Mouse (Mus musculus) embryonic stem cell, embryonic (primary cell): ENCODE data around the gene Nckap1.

Experiments
- CTCF ChIA-PET, 4 experiments: fragments of 300-600 bp in 2 of 4; fragments of 350-600 bp in 2 of 4; sonication (Branson Sonifier 250); formaldehyde crosslinking; loops; one replicate each; lab custom pipeline; 2022; ENCODE audit warnings: inconsistent platforms in 2 of 4; lab: Charles Lee
- POLR2A ChIA-PET, 4 experiments: fragments of 300-600 bp in 2 of 4; fragments of 350-600 bp in 2 of 4; sonication (Branson Sonifier 250); formaldehyde crosslinking; loops; one replicate each; lab custom pipeline; 2022; ENCODE audit warnings: antibody characterized with exemption in 4 of 4, inconsistent platforms in 1 of 4; lab: Charles Lee

The Nckap1 gene

DNA sequence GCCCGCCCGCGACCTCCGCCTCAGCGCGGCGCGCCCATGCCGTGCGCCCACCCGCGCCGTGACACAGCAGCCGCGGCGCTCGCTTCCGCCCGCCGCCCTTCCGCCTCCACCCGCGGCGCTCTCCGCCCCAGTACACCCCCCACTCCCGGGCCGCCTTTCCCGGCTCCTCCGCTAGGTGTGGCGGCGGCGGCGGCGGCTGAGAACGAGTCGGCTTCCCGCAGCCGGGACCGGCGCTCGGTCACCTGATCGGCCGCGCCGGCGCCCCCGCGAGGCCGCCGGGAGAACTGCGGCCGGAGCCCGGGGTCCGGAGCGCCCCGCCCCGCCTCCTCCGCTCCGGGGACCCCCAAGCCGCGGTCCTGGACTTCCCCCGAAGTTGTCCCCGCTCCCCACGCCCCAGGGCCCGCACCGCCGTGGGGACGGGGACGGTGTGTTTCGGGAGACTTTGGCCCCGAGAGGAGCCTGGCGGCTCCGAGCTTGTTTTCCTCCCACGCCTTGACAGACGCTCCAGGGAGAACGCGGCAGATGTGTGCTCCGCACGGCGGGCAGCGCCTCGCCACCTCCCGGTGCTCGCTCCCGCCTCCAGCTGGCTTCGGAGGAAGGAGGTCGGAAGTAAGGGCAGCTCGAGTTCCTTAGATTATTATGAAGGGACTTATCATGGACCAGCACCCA, at the start of gene Nckap1:
Gene Nckap1, minus strand, starts transcription at position 338 of the 669 bp plus-strand sequence.
- POLR2A ChIA-PET, result interaction anchor here in 3 of 4 experiments (0.6 to 2.5 kb wide), 15 partner anchors 8 to 71 kb away, joined by 3 to 11 read pairs (median 4); partner anchors contain the start of genes Dusp19 (in 1 of the 3) and Nup35 (in 1 of the 3)
- CTCF ChIA-PET, result interaction anchor here in 2 of 4 experiments (0.6 to 1.3 kb wide), 5 partner anchors 11 to 36 kb away, joined by 3 to 4 read pairs (median 3); partner anchors contain the start of genes Dusp19 (in 2 of the 2) and Nup35 (in 2 of the 2)

DNA sequence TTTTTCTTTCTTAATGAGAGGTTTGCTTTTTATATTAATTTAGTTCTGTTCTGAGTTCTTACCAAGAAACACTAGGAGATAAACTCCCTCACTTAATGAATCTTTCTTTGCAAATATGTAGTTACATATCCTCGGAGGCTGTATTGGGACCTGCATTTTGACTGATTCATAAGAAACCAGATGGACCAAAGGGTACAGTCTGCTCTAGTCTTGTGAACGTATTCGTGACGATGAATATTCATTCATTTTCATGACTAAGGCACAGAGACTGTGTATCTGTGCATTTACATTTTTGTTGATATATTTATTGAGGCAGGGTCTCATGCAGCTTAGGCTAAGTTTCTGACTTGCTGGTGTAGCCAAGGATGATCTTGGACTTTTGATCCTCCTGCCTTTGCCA, 43.3 kb upstream of the Nckap1 start:
- CTCF ChIA-PET, result no interaction called here
- POLR2A ChIA-PET, result no interaction called here

DNA sequence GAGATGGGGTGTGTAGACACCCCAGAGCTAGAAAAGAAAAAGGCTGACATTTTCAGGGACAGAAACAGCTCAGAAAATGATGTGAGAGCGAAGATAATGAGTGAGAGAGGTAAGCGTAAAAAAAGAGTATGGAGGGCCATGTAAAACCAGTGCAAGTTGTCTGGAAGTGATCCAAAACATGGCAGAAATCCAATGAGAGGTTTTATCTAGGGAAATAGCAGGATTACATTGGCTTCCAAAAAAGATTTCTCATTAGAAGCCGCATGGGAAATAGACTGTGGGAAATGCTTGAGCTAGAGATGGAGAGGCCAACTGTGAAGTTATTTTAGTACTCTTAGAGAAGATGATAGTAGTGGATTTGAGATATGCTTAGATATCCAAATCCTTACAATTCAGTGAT, 40.7 kb upstream of the Nckap1 start:
- ChIA-PET POLR2A (interaction anchor here in 1 of 4 experiments (1.7 kb wide), 1 partner anchor 10 kb away, joined by 4 read pairs; no protein-coding TSS in a partner anchor), CTCF (no interaction called here)

DNA sequence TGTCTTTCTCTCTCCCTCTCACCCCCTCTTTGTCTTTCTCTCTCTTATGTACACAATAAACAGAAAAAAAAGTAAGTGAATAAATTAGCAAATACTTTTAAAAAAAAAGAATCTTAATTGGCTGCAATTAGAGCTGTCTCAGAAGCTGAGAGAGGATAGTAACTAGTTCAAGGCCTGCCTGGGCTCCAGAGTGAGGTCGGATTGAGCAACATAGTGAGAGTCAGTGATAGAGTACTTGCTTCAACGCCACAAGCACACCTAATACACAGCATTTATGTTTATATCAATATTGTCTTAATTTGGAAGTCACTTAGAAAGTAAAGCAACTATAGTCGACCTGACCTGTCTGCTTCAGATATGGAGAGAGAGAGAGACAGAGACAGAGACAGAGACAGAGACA, 37.8 kb upstream of the Nckap1 start:
- POLR2A ChIA-PET, result interaction anchor here in 1 of 4 experiments (0.7 kb wide), 1 partner anchor 38 kb away, joined by 4 read pairs; no protein-coding TSS in a partner anchor
- CTCF ChIA-PET, result no interaction called here

DNA sequence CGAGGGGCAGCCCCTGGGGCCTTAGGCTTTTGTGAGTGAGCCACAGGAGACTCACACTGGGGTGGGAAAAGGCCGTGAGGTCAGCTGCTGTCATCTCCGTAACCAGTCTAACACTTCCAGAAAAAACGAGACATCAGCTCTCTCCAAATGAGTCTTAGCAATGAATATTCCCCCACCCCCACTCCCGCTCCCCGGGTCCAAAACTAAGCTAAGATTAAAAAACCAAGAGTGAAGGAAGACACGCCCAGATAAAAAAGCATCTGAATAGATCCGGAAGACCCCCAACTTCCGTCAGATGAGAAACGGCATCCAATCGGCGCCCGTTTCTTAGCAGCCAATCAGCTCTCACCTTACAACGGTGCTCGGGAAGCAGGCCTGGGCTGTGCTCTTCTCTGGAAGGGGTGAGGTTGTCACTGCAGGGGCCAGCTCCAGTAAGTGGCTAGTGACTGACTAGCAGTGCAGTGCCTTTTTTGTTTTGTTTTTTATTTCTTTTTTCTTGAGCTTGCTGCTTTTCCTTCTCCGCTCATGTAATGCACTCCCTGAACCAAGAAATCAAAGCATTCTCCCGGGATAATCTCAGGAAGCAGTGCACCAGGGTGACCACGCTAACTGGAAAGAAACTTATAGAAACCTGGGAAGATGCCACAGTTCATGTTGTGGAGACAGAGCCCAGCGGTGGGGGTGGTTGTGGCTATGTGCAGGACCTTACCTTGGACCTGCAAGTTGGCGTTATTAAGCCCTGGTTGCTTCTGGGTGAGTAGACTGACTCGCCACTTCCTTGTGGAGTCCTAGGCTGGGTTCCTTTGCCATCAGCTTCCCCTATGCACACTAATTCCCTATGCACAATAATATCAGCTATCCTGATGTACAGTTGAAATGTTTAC, 35.9 kb upstream of the Nckap1 start, which contains the start of the genes Dusp19 and Nup35:
Gene Dusp19, plus strand, starts transcription at position 192 of the 884 bp plus-strand sequence.
Gene Nup35, plus strand, starts transcription at position 383 of the 884 bp plus-strand sequence.
- ChIA-PET CTCF (interaction anchor here in 2 of 4 experiments (0.7 to 1.1 kb wide), 4 partner anchors 16 to 80 kb away, joined by 3 to 4 read pairs (median 4); partner anchors contain the start of gene Nckap1 (in 2 of the 2)), POLR2A (interaction anchor here (0.5 to 1.9 kb wide), 32 partner anchors 9 to 1979 kb away, joined by 3 to 11 read pairs (median 4); partner anchors contain the start of genes Cerkl (in 1 of the 4) and Nckap1 (in 1 of the 4))

DNA sequence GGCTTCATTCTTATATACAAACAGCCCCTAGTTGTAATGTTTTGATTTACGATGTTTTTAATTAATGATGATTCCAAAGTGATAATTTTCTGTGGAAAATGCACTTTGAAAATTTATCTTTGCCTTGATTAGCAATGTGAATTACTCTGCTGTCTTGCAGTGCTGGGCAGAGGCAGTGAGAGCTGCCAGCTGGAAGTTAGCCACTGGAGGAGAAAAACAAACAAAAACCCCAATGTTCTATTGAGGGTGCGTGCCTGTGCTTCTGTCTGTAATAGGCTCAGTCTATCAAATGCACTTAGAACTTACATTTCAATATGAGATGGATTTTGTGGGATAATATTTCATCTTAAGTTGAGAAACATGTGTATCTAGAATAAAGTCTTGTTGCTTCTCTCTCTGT, 31.6 kb upstream of the Nckap1 start:
- POLR2A ChIA-PET, result no interaction called here
- CTCF ChIA-PET, result no interaction called here

DNA sequence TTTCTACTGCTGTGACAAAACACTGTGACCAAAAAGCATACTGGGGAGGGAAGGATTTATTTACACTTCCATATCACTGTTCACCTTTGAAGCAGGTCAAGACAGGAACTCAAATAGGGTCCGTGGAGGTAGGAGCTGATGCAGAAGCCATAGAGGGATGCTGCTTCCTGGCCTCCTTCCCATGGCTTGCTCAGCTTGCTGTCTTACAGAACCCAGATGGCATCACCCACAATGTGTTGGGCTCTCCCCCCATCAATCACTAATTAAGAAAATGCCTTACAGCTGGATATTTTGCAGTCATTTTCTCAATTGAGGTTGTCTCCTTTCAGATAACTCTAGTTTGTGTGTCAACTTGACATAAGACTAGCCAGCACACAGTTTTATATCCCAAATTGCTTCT, 31.1 kb upstream of the Nckap1 start:
- ChIA-PET POLR2A (no interaction called here), CTCF (no interaction called here)

DNA sequence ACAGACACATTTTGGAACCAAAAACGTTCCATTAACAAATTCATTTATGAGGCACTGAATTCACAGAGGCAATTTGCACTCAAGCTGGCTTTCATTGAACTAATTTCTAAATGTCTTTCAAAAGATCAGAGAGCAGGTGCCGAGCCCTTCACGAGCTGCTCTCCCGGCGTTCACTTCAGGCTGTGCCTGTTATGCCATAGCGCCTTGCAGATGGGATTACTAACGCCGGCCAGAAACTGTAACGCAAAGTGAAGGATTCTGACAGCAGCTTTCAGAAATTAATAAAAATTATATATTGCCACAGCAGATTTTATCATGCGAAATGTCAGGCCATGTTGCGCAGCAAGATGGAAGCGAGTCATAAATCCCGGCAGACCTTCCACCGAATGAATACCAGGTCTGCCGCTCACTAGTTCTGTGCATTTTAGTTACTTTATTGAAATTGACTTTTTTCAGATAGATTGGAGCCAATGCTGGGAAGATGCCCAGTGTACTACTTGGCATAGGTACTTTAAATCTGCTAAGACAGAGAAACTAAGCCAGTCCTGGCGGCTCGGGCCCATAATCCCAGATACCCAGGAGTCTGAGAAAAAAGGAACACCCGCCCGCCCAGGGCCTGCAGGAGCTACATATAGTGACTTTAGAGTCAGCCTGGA, 22.7 kb upstream of the Nckap1 start:
- POLR2A ChIA-PET, result interaction anchor here (0.6 to 2.9 kb wide), 8 partner anchors 13 to 365 kb away, joined by 3 to 11 read pairs (median 4); partner anchors contain the start of genes Dusp19 (in 3 of the 4), Nup35 (in 3 of the 4) and Nckap1 (in 1 of the 4)
- CTCF ChIA-PET, result no interaction called here

DNA sequence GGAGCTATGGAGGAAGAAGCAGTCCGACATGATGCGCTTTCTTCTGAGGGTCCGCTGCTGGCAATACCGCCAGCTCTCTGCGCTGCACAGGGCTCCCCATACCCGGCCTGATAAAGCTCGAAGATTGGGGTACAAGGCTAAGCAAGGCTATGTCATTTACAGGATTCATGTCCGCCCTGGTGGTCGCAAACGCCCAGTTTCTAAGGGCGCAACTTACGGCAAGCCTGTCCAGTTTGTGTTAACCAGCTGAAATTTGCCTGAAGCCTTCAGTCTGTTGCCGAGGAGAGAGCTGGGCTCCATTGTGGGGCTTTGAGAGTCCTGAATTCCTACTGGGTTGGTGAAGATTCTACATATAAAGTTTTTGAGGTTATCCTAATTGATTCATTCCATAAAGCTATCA, 21.6 kb upstream of the Nckap1 start:
- POLR2A ChIA-PET, result interaction anchor here in 3 of 4 experiments (0.8 to 2.9 kb wide), 5 partner anchors 14 to 22 kb away, joined by 4 to 11 read pairs (median 5); partner anchors contain the start of genes Nckap1 (in 3 of the 3), Dusp19 (in 2 of the 3) and Nup35 (in 2 of the 3)

DNA sequence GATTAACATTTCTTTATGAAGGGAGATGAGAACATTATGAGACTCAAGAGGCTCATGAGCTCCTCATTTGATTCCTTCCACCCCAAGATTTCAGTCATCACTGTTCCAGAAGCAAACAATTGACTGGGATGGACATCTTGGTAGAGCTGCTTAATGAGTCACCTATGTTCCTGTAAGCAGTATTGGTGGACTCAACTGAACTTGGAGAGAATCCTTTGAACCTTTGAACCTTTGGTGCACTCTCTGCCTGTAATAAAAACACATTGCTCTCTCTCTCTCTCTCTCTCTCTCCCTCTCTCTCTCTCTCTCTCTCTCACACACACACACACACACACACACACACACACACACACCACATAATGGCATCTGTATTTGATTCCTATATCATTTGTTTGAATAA, 19.4 kb upstream of the Nckap1 start:
- CTCF ChIA-PET, result no interaction called here

More for the DNA sequence above, 21.6 kb upstream of the Nckap1 start:
- CTCF ChIA-PET, result interaction anchor here in 3 of 4 experiments (0.7 to 1.4 kb wide), 3 partner anchors 21 to 71 kb away, joined by 3 to 15 read pairs (median 3); no protein-coding TSS in a partner anchor

DNA sequence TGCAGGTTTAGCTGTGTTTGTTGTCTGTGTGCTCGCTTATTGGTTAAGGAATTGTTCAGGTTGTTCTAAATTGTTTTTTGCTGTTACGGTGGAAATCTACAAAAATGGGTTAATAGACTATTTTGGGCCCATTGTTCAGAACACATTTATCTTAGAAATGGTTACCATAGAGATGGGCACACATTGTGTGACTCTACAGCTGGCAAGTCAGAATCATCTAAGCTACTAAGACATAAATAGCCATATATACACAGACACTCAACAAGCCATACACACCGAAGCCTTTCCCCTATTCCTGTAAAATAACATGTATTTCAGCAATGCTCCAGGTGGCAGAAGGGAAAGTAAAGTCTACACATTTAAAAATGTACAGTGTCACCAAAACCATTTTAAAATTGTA, 18.7 kb upstream of the Nckap1 start:
- CTCF ChIA-PET, result no interaction called here
- POLR2A ChIA-PET, result interaction anchor here in 1 of 4 experiments (1.4 kb wide), 1 partner anchor 17 kb away, joined by 5 read pairs; the partner anchor contains the start of genes Dusp19 and Nup35

More for the DNA sequence above, 19.4 kb upstream of the Nckap1 start:
- POLR2A ChIA-PET, result interaction anchor here in 1 of 4 experiments (0.6 kb wide), 1 partner anchor 542 kb away, joined by 3 read pairs; no protein-coding TSS in a partner anchor

DNA sequence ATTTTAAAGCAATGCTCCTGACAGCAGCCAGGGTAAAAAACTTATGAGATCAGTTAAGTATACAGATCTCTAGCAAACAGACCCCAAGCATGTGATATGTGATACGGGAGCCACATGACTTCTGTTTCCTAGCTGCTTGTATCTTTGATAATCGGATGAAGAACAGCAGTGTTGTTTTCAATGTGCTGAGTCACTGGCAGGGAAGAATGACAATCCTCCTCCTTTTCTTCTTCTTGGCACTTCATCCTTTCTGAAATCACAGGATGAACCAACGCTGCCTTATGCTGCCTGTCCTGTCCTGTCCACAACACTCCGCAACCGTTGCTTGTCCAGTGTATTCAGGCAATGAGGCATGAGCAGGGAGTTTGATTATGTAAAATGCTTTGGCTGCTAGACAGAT, 15.8 kb upstream of the Nckap1 start:
- ChIA-PET POLR2A (no interaction called here), CTCF (no interaction called here)

DNA sequence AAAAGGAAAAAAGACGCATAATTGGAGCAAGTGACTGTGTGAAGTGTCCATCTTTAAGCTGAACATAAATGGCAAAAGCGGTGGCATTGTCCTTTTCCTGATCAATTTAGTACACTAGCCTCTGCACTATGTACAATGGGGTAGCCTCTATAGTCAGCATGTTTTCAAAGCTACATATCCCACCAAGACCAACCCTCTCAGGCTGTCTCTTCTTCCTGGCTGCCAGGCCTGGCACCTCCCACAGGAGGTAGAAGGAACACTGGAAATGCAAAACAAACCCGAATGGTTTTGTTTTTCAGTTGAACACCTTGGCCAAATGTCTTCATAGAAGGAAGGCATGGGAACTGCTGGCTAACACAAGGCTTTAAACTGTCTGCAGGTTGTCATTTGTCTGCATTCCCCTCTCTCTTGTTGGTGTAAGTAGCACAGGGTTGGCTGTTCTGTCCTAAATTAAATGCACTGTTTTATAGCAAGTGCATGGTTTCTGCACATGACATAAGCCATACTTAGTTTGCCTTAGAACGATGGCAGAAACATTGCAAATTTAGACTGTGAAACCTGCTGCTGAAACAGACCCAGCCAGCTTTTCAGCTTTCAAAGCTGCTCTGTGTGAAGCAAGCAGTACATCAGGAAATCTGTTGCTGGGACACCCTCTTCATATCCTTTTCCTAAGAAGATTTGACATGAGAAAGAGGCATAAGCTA, 13.2 kb upstream of the Nckap1 start:
- ChIA-PET POLR2A (interaction anchor here in 2 of 4 experiments (0.8 to 2.0 kb wide), 5 partner anchors 10 to 23 kb away, joined by 3 to 9 read pairs (median 5); partner anchors contain the start of genes Dusp19 (in 1 of the 2), Nckap1 (in 1 of the 2) and Nup35 (in 1 of the 2)), CTCF (interaction anchor here in 2 of 4 experiments (0.6 to 0.7 kb wide), 2 partner anchors 52 to 57 kb away, joined by 4 to 5 read pairs; no protein-coding TSS in a partner anchor)

DNA sequence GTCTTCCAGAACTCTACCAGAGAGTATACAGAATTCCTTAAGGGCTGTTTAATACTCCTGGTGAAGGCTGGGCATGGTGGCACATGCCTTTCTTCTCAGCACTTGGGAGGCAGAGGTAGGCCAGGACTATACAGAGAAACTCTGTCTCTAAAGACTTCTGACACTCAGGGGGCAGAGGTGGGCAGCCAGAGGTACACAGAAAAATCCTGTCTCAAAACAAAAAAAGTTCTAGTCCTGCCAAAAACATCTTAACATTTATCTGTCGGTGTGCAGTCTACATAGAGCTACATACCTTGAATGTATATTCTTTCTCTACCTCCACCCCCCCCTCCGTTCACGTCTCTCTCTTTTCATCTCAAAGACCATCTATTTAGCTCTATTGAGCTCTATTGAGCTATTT, 1.2 kb upstream of the Nckap1 start:
- ChIA-PET CTCF (interaction anchor here in 2 of 4 experiments (0.6 to 0.8 kb wide), 2 partner anchors 9 to 92 kb away, joined by 3 to 7 read pairs; no protein-coding TSS in a partner anchor), POLR2A (interaction anchor here in 1 of 4 experiments (2.5 kb wide), 1 partner anchor 21 kb away, joined by 11 read pairs; no protein-coding TSS in a partner anchor)

DNA sequence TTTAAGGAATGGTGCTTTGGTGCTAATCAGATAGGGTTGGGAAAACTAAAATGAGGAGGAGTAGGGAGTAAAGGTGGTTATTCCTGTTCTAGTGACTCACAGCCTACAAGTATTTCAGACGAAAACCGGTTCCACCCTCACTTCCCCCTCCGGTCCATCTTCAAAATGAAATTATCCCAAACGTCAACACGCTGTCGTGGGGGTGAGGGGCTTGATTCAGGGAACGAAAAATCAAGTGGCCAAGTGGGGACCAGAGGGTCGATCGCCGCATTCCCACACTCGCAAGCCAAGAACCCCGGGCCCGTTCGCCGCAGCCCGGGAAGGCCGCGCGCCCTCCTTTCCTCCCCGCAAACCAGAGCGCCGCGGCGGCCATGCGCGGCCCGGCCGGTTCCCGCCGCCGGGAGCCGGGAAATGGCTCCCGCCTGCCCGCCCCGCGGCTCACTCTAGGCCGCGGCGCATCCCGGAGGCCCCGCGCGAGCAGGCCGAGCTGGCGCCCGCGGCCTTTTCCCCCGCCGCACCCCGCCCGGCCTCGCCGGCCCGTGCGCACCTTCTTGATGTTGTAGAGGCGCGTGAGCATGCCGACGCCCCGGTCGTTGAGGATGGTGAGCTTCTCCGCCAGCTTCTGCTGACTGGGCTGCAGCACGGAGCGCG, 744 bp downstream of the Nckap1 start:
- POLR2A ChIA-PET, result interaction anchor here in 3 of 4 experiments (0.6 to 2.5 kb wide), 10 partner anchors 9 to 58 kb away, joined by 3 to 11 read pairs (median 4); no protein-coding TSS in a partner anchor
- CTCF ChIA-PET, result interaction anchor here in 2 of 4 experiments (0.9 to 1.3 kb wide), 2 partner anchors 11 to 37 kb away, joined by 3 read pairs; partner anchors contain the start of genes Dusp19 (in 1 of the 2) and Nup35 (in 1 of the 2)
